Mouse (Mus musculus) lung, postnatal 0 days (tissue): ENCODE measurements around the gene Trio.

Experiments
- CTCF ChIP-seq: IDR thresholded peaks from 2 replicates; pipeline ENCODE4 v1.5.1; 2016; ENCODE audit warnings: antibody characterized with exemption, mild to moderate bottlenecking
- EP300 ChIP-seq: IDR thresholded peaks from 2 replicates; pipeline ENCODE4 v1.6.1; 2016; ENCODE audit warnings: antibody characterized with exemption, mild to moderate bottlenecking, control low read depth

GRCm38 (mm10) chr15:27876327-27876726 lies 149.3 kb downstream of the Trio start:
- TF ChIP-seq CTCF, result no peak
- no peak for TF ChIP-seq EP300
